Mouse (Mus musculus): ENCODE data around the gene Gm5741. TPM values are rescaled to one million over a fixed set of nuclear protein-coding genes. Genes with fewer than 3 reads are reported as not detected.

The Gm5741 gene
- polyA plus RNA-seq, 1 experiment from 2014 or later, result 0.86 TPM

DNA sequence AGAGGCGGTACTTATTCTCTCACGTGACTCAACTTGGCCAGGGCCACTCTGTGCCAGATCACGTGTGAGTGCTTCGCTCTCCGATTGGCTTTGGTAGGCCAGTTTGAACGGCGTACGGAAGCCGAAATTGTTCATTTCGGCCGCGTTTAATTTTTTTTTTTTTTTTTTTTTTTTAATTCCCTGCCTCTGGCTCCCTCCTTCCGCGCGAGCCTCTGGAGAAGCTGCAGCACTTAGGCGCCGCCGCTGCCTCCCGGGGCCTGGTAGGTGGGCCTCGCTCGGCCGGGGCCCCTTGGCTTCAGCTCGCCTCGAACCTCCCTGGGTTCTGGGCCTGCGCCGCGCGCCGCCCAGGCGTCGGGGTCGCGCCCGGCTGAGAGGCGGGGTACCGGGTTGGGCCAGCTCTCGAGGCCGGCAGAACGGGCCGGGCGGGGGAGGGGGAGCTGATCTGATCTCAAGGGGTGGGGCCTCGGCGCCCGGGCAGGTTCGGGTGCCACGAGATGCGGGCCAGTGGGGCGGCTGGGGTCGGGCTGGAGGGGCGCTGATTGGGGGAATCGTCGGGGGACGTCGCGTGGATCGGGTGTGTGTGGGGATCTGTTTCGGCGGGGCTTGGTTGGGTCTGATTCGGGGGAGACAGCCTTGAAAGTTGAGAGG is 30.9 kb downstream of the Gm5741 start, which contains the start of gene Tnpo2:
Gene Tnpo2 (plus strand): TSS at position 198 of the 648 bp plus-strand sequence.
- peak within 1 kb of the TSS; percentile 84 for H3K4me2 ChIP-seq
- H3K9me3 ChIP-seq, result no peaks in the 10 kb centered on the region
- H3K27ac ChIP-seq, result peak within 1 kb of the TSS; percentile 100
- H3K9ac ChIP-seq, result peak within 1 kb of the TSS; percentile 87
- H3K4me3 ChIP-seq (replicated peaks), result peak within 1 kb of the TSS; percentile 77
- peaks cover 30% of the 10 kb centered on the region for H3K36me3 ChIP-seq
- peak; percentile 91 for ATAC-seq (ENCODE audit: insufficient read depth, low FRiP score, low read depth)
- 1% methylated on average over 59 of the region's 59 CpGs for WGBS
- peaks cover 23% of the 10 kb centered on the region for H3K4me1 ChIP-seq
- no peaks in the 10 kb centered on the region for H3K27me3 ChIP-seq (replicated peaks)

DNA sequence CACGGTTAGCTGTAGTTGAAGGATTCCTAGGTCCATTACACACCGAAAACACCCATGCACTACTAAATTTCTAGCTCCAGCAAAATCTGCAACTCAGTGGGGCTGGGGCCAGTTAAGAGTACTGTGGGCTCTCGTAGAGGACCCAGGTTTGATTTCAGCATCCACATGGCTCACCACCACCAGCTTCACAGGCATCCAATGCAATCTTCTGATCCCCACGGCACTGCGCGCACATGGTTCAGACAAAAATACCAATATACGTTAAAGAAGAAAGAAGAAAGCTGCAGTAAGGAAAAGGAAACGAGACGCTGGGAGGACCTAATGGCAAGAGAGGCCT is 31.4 kb downstream of the Gm5741 start:
- Histone ChIP-seq H3K4me3 (replicated peaks) (peak overlapping the region; percentile 77), H3K27ac (peak overlapping the region; percentile 100), H3K36me3 (peaks cover 33% of the 10 kb centered on the region), H3K27me3 (replicated peaks) (no peaks in the 10 kb centered on the region), H3K4me1 (peaks cover 23% of the 10 kb centered on the region), H3K9me3 (no peaks in the 10 kb centered on the region), H3K4me2 (peak overlapping the region; percentile 84), H3K9ac (peak overlapping the region; percentile 87)
- ATAC-seq (ENCODE audit: insufficient read depth, low FRiP score, low read depth), result peak; percentile 16
- WGBS, result 0% methylated on average over 9 of the region's 9 CpGs

DNA sequence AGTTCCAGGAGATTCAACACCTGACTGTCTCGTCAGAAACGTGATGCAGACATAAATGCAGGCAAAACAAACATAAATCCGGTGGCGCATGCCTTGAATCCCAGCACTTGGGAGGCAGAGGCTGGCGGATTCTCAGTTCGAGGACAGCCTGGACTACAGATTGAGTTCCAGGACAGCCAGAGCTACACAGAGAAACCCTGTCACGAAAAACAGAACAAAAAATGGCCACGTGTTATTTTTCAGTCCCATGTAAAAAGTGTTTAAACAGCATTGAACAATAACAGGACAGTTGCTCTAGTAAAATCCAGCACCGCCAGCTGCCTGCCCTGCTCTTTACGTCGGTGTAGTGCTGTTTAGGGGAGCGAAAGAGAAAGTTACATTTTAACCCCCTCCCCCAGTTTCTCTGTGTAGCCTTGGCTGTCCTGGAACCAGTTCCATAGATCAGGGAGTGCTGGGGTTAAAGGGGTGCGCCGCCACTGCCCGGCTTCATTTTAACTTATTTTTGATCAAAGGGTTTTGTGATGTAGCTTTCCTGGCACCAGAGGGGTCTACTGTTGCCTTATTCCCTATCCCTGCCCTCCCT is 32.0 kb downstream of the Gm5741 start:
- Histone ChIP-seq H3K9ac (peak overlapping the region; percentile 87), H3K27ac (peak overlapping the region; percentile 100), H3K9me3 (no peaks in the 10 kb centered on the region), H3K4me2 (peak overlapping the region; percentile 84), H3K4me3 (replicated peaks) (peak overlapping the region; percentile 77), H3K36me3 (peaks cover 32% of the 10 kb centered on the region), H3K4me1 (peaks cover 23% of the 10 kb centered on the region), H3K27me3 (replicated peaks) (no peaks in the 10 kb centered on the region)
- under 1% methylated on average over 15 of the region's 15 CpGs for WGBS
- no peak for ATAC-seq (ENCODE audit: insufficient read depth, low FRiP score, low read depth)

DNA sequence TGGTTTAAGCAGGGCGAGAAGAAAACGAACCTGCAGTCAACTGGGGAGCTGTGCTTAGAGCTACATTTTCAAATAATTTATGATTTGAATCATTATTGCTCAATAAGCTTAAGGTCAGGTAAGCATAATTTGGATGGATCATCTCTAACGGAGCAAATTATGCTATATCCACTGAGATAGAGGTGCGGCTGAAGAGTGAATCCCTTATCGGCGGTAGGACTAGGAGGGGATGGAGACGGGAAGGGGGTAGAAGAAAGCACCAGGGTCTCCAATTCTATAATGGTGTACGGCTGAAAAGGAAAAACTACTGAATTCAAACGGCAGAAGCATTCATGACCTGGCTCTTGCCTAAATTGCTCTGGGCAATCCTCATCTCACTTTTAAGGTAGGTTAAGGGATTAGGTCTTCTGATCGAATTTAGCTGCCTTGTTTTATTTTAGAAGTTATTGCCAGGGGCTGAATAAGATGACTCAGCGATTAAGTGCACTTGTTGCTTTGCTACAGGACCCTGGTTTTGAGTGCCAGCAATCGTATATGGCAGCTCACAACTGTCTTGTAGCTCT is 32.5 kb downstream of the Gm5741 start:
- Histone ChIP-seq H3K27ac (peak overlapping the region; percentile 100), H3K27me3 (replicated peaks) (no peaks in the 10 kb centered on the region), H3K9me3 (no peaks in the 10 kb centered on the region), H3K9ac (peak overlapping the region; percentile 87; the same call in 1 of the 2 replicates), H3K4me3 (replicated peaks) (peak overlapping the region; percentile 77), H3K4me2 (peak overlapping the region; percentile 84), H3K36me3 (peaks cover 30% of the 10 kb centered on the region), H3K4me1 (peaks cover 23% of the 10 kb centered on the region)
- ATAC-seq (ENCODE audit: insufficient read depth, low FRiP score, low read depth), result no peak
- WGBS, result 5% methylated on average over 12 of the region's 12 CpGs

DNA sequence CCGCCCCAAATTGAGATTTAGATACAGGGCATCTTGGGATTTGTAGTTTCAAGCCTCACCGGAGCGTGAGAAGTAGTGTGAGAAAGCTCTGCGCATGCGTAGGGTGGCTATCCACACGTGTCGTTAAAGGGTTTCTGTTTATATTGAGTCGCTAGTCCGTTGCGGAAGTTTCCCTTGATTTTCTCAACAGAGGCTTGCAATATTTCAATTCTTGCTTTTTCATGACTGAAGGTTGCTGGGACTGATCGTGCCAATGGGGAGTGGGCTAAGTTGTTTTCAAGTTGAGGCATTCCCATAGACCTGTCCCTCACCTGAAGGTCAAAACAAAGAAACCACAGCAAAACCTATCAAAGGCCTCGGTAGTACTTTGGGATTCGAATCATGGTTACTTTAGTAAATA is 33.0 kb downstream of the Gm5741 start:
- WGBS, result 3% methylated on average over 13 of the region's 13 CpGs
- H3K4me1 ChIP-seq, result peaks cover 21% of the 10 kb centered on the region

DNA sequence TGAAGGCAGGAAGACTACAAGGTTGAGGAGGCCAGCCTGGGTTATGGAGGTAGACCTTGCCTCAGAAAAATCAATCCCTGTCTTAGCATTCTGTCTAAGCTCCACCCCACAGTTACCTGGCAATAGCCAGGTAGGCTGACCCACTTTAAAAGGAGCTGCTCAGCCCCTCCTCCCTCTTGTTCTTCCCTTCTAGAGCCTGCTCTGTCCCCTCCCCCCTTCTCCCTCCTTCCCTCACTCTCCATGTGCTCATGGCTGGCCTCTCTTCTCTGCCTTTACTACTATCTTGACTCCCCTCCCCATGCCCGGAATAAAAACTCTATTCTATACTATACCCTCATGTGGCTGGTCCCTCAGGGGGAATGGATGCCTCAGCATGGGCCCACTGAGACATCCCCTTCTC is 33.9 kb downstream of the Gm5741 start:
- ATAC-seq (ENCODE audit: insufficient read depth, low FRiP score, low read depth), result no peak
- 64% methylated on average over 1 of the region's 1 CpGs for WGBS
- Histone ChIP-seq H3K4me3 (replicated peaks) (no peak overlapping the region), H3K9me3 (no peaks in the 10 kb centered on the region), H3K4me1 (peaks cover 17% of the 10 kb centered on the region), H3K27ac (no peak overlapping the region), H3K36me3 (peaks cover 37% of the 10 kb centered on the region), H3K9ac (no peak overlapping the region), H3K4me2 (no peak overlapping the region), H3K27me3 (replicated peaks) (no peaks in the 10 kb centered on the region)

More for the DNA sequence above, 33.0 kb downstream of the Gm5741 start:
- Histone ChIP-seq H3K4me3 (replicated peaks) (peak overlapping the region; percentile 77), H3K36me3 (peaks cover 30% of the 10 kb centered on the region), H3K9ac (0 out of 2 replicates have a peak overlapping the region, but pooled peaks have one; percentile 10), H3K9me3 (no peaks in the 10 kb centered on the region), H3K27me3 (replicated peaks) (no peaks in the 10 kb centered on the region), H3K27ac (peak overlapping the region; percentile 100), H3K4me2 (peak overlapping the region; percentile 84)
- ATAC-seq (ENCODE audit: insufficient read depth, low FRiP score, low read depth), result no peak

DNA sequence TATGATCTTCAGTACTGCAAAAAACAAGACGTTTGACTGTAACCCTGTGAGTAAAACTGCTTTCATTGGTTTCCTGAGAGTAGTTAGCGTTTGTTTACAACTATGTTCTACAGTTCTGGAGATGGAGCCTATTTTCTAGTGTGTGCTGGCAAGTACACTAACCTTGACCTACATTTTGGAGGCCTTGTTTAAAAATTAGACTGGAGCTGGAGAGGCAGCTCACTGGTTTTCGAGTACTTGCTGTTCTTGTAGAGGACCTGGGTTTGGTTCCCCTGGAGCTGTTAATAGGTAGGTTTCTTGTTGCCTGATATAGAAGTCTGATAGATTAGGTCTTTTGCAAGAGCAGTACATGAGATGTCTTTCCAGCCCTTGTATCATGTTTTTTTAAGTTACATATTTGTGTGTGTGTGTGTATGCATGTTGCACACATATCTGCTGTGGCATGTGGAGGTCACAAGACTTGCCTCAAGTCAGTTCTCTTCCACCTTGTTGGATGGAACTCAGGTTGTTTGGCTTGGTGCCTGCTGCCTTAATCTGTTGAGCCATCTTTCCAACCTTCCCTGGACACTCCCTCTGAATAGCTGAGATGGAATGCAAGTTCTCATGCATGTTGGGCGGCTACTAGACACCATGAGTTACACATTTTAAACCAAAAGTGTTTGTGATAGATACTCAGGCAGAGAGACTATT is 35.0 kb downstream of the Gm5741 start:
- no peak overlapping the region for H3K27ac ChIP-seq
- no peaks in the 10 kb centered on the region for H3K27me3 ChIP-seq (replicated peaks)
- no peak overlapping the region for H3K4me3 ChIP-seq (replicated peaks)
- no peak for ATAC-seq (ENCODE audit: insufficient read depth, low FRiP score, low read depth)
- WGBS, result 76% methylated on average over 4 of the region's 4 CpGs
- H3K4me2 ChIP-seq, result no peak overlapping the region
- peaks cover 24% of the 10 kb centered on the region for H3K4me1 ChIP-seq
- no peaks in the 10 kb centered on the region for H3K9me3 ChIP-seq
- no peak overlapping the region for H3K9ac ChIP-seq
- peaks cover 37% of the 10 kb centered on the region for H3K36me3 ChIP-seq

DNA sequence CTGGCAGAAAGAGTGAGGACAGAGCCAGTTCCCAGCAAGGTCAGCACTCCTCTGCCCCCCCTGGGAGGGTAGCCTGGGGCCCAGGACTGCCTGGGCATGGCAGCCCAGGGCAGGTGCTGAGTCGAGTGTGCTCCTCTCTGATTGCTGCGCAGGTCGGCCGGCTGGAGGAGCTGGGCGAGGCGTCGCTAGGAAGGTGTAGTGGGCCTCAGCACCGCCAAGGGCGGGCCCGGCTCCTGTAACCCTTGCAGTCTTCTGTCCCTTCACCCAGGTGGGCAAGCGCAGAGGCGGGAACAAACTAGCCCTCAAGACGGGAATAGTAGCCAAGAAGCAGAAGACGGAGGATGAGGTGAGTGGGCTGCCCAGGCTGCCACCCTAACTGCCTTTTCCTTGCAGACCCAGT is 38.5 kb downstream of the Gm5741 start:
- peaks cover 37% of the 10 kb centered on the region for H3K36me3 ChIP-seq
- peak overlapping the region; percentile 50 for H3K4me2 ChIP-seq
- H3K4me3 ChIP-seq (replicated peaks), result no peak overlapping the region
- no peak overlapping the region for H3K27ac ChIP-seq
- WGBS, result 81% methylated on average over 14 of the region's 14 CpGs
- H3K9ac ChIP-seq, result 0 out of 2 replicates have a peak overlapping the region, but pooled peaks have one; percentile 4
- ATAC-seq (ENCODE audit: insufficient read depth, low FRiP score, low read depth), result no peak
- peaks cover 28% of the 10 kb centered on the region for H3K4me1 ChIP-seq
- no peaks in the 10 kb centered on the region for H3K9me3 ChIP-seq
- H3K27me3 ChIP-seq (replicated peaks), result no peaks in the 10 kb centered on the region

DNA sequence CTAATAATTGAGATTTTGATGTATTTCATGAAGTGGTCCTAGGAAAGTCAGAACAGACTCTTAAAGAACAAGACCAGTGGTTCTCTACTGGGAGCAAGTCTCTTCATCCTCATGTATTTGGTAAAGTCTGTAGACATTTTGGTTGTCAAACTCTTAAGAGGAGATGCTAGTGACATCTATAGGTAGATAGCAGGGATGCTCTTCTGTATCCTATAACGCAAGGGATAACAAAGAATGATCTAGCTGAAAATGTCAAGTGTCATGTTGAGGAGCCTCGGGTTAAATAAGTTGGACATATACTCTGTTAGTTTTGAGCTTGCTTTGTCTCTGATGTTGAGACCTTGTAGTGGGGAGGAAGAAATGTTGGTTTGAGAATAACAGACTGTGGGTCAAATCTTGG is 39.9 kb downstream of the Gm5741 start:
- Histone ChIP-seq H3K4me1 (peaks cover 33% of the 10 kb centered on the region), H3K36me3 (peaks cover 41% of the 10 kb centered on the region), H3K27ac (no peak overlapping the region), H3K9me3 (no peaks in the 10 kb centered on the region), H3K27me3 (replicated peaks) (no peaks in the 10 kb centered on the region), H3K9ac (peak overlapping the region; percentile 100; the same call in 1 of the 2 replicates), H3K4me2 (peak overlapping the region; percentile 50), H3K4me3 (replicated peaks) (peak overlapping the region; percentile 90)
- 12% methylated on average over 2 of the region's 2 CpGs for WGBS
- no peak for ATAC-seq (ENCODE audit: insufficient read depth, low FRiP score, low read depth)

DNA sequence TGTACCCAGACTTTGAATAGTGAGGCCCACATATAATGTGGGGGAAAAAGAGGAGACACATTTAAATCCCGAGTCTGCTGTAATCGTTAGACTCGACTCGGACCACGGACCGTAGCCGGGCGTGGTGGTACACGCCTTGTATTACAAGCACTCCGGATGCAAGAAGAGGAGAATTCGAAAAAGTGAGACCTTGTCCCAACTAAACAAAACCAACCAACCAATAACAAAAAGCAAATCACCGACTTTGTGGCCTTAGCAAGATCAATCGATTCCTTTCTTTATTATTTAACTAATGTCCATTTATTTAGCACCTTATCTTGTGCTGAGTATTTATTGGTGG is 40.3 kb downstream of the Gm5741 start:
- ATAC-seq (ENCODE audit: insufficient read depth, low FRiP score, low read depth), result no peak
- H3K4me3 ChIP-seq (replicated peaks), result peak overlapping the region; percentile 90
- peak overlapping the region; percentile 50 for H3K4me2 ChIP-seq
- peak overlapping the region; percentile 88 for H3K27ac ChIP-seq
- H3K36me3 ChIP-seq, result peaks cover 40% of the 10 kb centered on the region
- 0% methylated on average over 13 of the region's 13 CpGs for WGBS
- H3K27me3 ChIP-seq (replicated peaks), result no peaks in the 10 kb centered on the region
- no peaks in the 10 kb centered on the region for H3K9me3 ChIP-seq
- H3K4me1 ChIP-seq, result peaks cover 33% of the 10 kb centered on the region
- H3K9ac ChIP-seq, result peak overlapping the region; percentile 100

DNA sequence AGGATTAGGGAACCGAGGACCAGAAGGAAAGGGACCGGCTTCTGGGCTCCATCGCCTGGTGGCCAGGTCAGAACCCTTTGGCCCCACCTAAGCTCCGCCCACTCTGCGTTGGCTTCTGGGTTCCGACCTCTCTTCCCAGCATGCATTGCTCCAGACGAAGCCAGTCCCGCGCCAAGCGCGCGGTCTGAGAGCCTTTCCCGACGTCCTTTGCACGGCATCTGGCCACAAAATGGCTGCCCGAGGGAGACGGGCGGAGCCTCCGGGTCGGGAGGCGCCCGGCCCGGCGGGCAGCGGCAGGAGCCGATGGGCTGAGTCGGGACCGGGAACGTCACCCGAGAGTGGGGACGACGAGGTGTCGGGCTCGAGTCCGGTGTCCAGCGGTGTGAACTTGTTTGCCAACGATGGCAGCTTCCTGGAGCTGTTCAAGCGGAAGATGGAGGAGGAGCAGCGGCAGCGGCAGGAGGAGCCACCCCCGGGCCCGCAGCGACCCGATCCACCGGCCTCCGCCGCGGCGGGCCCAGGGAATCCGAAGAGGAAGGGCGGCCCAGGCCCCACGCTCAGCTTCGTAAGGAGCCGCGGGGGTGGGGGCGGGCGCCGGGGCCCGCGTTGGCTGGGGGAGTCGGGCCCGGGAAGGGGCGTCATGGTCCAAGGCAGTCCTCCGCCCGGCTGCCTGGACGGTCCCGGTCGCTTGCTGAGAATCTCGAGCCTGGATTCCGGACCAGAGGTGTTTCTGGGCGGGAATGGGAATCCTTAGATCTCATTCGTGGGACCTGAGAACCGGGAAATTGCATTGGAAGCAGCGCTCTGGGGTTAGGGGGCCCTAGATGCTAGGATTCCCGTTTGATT is 40.9 kb downstream of the Gm5741 start, which contains the start of gene Trir:
Gene Trir (plus strand): TSS at position 154 of the 846 bp plus-strand sequence.
- under 1% methylated on average over 72 of the region's 75 CpGs for WGBS
- peak within 1 kb of the TSS; percentile 90 for H3K4me3 ChIP-seq (replicated peaks)
- no peaks in the 10 kb centered on the region for H3K9me3 ChIP-seq
- H3K4me1 ChIP-seq, result peaks cover 33% of the 10 kb centered on the region
- H3K36me3 ChIP-seq, result peaks cover 39% of the 10 kb centered on the region
- peak within 1 kb of the TSS; percentile 88 for H3K27ac ChIP-seq
- H3K4me2 ChIP-seq, result peak within 1 kb of the TSS; percentile 90
- peak within 1 kb of the TSS; percentile 100 for H3K9ac ChIP-seq
- peak; percentile 82 for ATAC-seq (ENCODE audit: insufficient read depth, low FRiP score, low read depth)
- no peaks in the 10 kb centered on the region for H3K27me3 ChIP-seq (replicated peaks)
